Mouse (Mus musculus): ENCODE data around the gene Nus1. TPM values are rescaled to one million over a fixed set of nuclear protein-coding genes. Genes with fewer than 3 reads are reported as not detected.

Nus1 gene
- total and polyA plus RNA-seq, 3 experiments: 15.9 to 51.9 (median 27.9) TPM

DNA sequence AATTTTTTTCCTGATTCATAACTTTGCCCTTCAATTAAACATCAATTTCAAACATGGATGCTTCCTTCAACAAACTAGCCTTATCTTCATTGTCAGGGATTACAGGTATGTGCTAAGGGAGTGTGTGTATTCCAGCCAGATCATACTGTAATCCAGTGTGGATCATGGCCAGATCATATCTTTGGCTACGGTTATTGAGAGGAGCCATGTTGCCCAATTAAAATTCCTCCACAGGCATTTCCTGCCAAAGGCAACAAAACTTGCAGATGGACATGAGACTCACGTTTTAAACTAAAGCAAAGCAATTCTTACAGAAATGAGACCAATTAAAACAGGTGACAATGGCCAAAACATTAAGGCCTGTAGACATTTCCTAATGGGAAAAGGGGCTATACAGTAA lies 889 bp upstream of the Nus1 start:
- peak overlapping the region; percentile 66 for H3K9ac ChIP-seq (ENCODE audit: insufficient read depth, low read depth)
- dilution Hi-C loops (cut with MboI; ENCODE audit: extremely low pct_ligation_motif_present, extremely low pct_unique_long_range_greater_than_20kb, low sequenced_read_pairs): no loop called here

DNA sequence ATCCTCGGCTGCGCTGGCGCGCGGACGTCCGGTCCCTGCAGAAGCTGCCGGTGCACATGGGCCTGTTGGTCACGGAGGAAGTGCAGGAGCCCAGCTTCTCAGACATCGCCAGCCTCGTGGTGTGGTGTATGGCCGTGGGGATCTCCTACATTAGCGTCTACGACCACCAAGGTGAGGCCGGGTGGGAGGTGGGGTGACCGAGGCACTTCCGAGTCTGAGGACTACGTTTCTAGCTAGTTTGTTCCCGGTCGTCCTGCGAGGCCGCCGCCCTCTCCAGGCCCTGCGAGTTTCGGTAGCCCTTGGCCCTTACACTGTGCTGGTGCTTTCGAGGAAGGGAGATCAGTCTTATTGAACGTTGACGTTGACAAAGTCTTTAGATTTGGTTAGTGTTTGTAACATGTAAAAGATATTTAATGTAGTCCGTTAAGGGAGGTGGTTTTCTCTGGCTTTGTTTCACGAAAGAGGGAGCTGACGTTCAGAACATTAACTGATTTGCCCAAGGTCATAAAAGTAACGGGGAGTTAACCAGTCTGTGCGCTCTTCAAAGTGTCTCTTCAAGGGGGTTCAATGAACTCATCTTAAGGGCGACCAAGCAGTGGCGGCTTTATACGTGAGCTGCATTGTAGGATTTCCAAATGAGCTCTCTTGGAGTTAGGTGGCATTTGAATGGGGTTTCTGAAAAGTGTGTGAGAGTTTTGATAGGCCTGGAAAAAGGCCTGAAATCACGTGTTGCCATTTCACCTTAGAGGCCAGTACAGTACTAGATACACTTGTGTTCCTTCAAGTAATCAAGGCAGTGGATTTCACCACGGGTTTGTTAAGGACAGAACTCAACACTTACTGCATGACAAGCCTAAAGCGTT lies 882 bp downstream of the Nus1 start:
- H3K79me2 ChIP-seq (replicated peaks; ENCODE audit: control insufficient read depth, extremely low read depth, insufficient read depth, poor library complexity, severe bottlenecking): peaks cover 31% of the 10 kb centered on the region
- dilution Hi-C loops (cut with MboI; ENCODE audit: extremely low pct_ligation_motif_present, extremely low pct_unique_long_range_greater_than_20kb, low sequenced_read_pairs): no loop called here
- peak overlapping the region; percentile 96 for H3K4me2 ChIP-seq (ENCODE audit: insufficient read depth, low read depth, poor library complexity, severe bottlenecking)
- peak overlapping the region; percentile 77 for H3K9ac ChIP-seq (ENCODE audit: insufficient read depth, low read depth)
- H3K4me1 ChIP-seq (ENCODE audit: control insufficient read depth in 1 of 2, insufficient read depth in 2 of 2): peaks cover 6 to 52% of the 10 kb centered on the region in 2 experiments; a peak in 3 of 4 replicates
- no peaks in the 10 kb centered on the region for H3K27me3 ChIP-seq (replicated peaks)
- H3K27ac ChIP-seq (ENCODE audit: insufficient read depth, low read depth): 0 out of 2 replicates have a peak overlapping the region, but pooled peaks have one; percentile 31
- DNase-seq (ENCODE audit: extremely low read depth): peak; percentile 30
- peak overlapping the region; percentile 86 to 99 (median 92) for H3K4me3 ChIP-seq (replicated peaks in 1 of 3; ENCODE audit: low read depth in 2 of 3, low read length in 2 of 3, poor library complexity in 1 of 3)
- in situ Hi-C loops (cut with MboI; ENCODE audit: low pct_ligation_motif_present, low pct_unique_long_range_greater_than_20kb, low sequenced_read_pairs): no loop called here
- H3K9me3 ChIP-seq (replicated peaks; ENCODE audit: low read length): no peaks in the 10 kb centered on the region
- no peak; the same call in 1 of the 2 replicates for TF ChIP-seq CHD1 (IDR thresholded peaks at IDR 0.05; ENCODE audit: low read depth, low read length)
- no peak for TF ChIP-seq USF1 (IDR thresholded peaks at IDR 0.05; ENCODE audit: low read depth, low read length)
- TF ChIP-seq MYC (IDR thresholded peaks at IDR 0.05; ENCODE audit: low read depth, low read length): 0 out of 2 replicates have a peak, but pooled peaks have one; percentile 10
- no peak for TF ChIP-seq ZNF384 (IDR thresholded peaks at IDR 0.05; ENCODE audit: low read depth, low read length)
- TF ChIP-seq CHD2 (IDR thresholded peaks at IDR 0.05; ENCODE audit: low read length): no peak
- peak; percentile 36; the same call in 1 of the 2 replicates for TF ChIP-seq USF2 (conservative IDR thresholded peaks at IDR 0.05; ENCODE audit: low read depth, low read length)
- TF ChIP-seq TBP (conservative IDR thresholded peaks at IDR 0.05; ENCODE audit: low read depth, low read length): no peak
- TF ChIP-seq BHLHE40 (IDR thresholded peaks at IDR 0.05; ENCODE audit: low read depth, low read length): 0 out of 2 replicates have a peak, but pooled peaks have one; percentile 27
- TF ChIP-seq HCFC1 (IDR thresholded peaks at IDR 0.05; ENCODE audit: low read depth, low read length): no peak
- H3K36me3 ChIP-seq (replicated peaks in 1 of 2; ENCODE audit: control insufficient read depth in 1 of 2, insufficient read depth in 1 of 2, low read length in 1 of 2): peaks cover 0 to 21% of the 10 kb centered on the region in 2 experiments

More for the DNA sequence above, 889 bp upstream of the Nus1 start:
- H3K79me2 ChIP-seq (replicated peaks; ENCODE audit: control insufficient read depth, extremely low read depth, insufficient read depth, poor library complexity, severe bottlenecking): peaks cover 28% of the 10 kb centered on the region
- DNase-seq (ENCODE audit: extremely low read depth): no peak
- in situ Hi-C loops (cut with MboI; ENCODE audit: low pct_ligation_motif_present, low pct_unique_long_range_greater_than_20kb, low sequenced_read_pairs): no loop called here
- peak overlapping the region; percentile 99; the same call in 1 of the 2 replicates for H3K4me2 ChIP-seq (ENCODE audit: insufficient read depth, low read depth, poor library complexity, severe bottlenecking)
- peaks cover 6 to 35% of the 10 kb centered on the region in 2 experiments; a peak in 3 of 4 replicates for H3K4me1 ChIP-seq (ENCODE audit: control insufficient read depth in 1 of 2, insufficient read depth in 2 of 2)
- H3K27ac ChIP-seq (ENCODE audit: insufficient read depth, low read depth): no peak overlapping the region
- H3K36me3 ChIP-seq (replicated peaks in 1 of 2; ENCODE audit: control insufficient read depth in 1 of 2, insufficient read depth in 1 of 2, low read length in 1 of 2): peaks cover 0 to 11% of the 10 kb centered on the region in 2 experiments
- H3K27me3 ChIP-seq (replicated peaks): no peaks in the 10 kb centered on the region
- H3K4me3 ChIP-seq (replicated peaks in 1 of 3; ENCODE audit: low read depth in 2 of 3, low read length in 2 of 3, poor library complexity in 1 of 3): peak overlapping the region; percentile 55 to 99 (median 59)
- no peak for TF ChIP-seq TBP (conservative IDR thresholded peaks at IDR 0.05; ENCODE audit: low read depth, low read length)
- TF ChIP-seq ZC3H11A (IDR thresholded peaks at IDR 0.05; ENCODE audit: low read depth, low read length): no peak
- no peak for TF ChIP-seq SIN3A (IDR thresholded peaks at IDR 0.05; ENCODE audit: low read length)
- no peak for TF ChIP-seq MAFK (IDR thresholded peaks at IDR 0.05; ENCODE audit: insufficient replicate concordance, low read length)
- TF ChIP-seq EP300 (IDR thresholded peaks at IDR 0.05; ENCODE audit: low read length): no peak
- TF ChIP-seq RAD21 (IDR thresholded peaks at IDR 0.05; ENCODE audit: low read depth, low read length): no peak
- no peak for TF ChIP-seq POLR2A (IDR thresholded peaks at IDR 0.05; ENCODE audit: low read depth, low read length)
- no peak for TF ChIP-seq ELF1 (IDR thresholded peaks at IDR 0.05; ENCODE audit: low read depth, low read length)
- no peak for TF ChIP-seq MYC (IDR thresholded peaks at IDR 0.05; ENCODE audit: low read depth, low read length)
- TF ChIP-seq BHLHE40 (IDR thresholded peaks at IDR 0.05; ENCODE audit: low read depth, low read length): no peak
- TF ChIP-seq NELFE (IDR thresholded peaks at IDR 0.05; ENCODE audit: low read depth, low read length): no peak
- no peak for TF ChIP-seq JUND (conservative IDR thresholded peaks at IDR 0.05; ENCODE audit: low read depth, low read length)
- H3K9me3 ChIP-seq (replicated peaks; ENCODE audit: low read length): no peaks in the 10 kb centered on the region
